Mouse (Mus musculus) ES-Bruce4 (cell line): ENCODE measurements around the gene H2-M10.5.
A peak's percentile ranks its signal among the peaks of the same experiment; 100 is the strongest.
"Not testable (repeated sequence)": the region's sequence is repeated elsewhere in the genome, so short reads cannot be mapped to it uniquely, and the experiment has no call there.

Experiments used
- CTCF ChIP-seq: IDR thresholded peaks from one replicate; pipeline ENCODE4 v1.8.1; 2011; ENCODE audit warnings: low read depth, low read length
- EP300 ChIP-seq: IDR thresholded peaks from 2 replicates; pipeline ENCODE4 v1.6.1; 2011; ENCODE audit warnings: low read depth, low read length; ENCODE audit not compliant: insufficient read depth
- POLR2A ChIP-seq: IDR thresholded peaks from one replicate; pipeline ENCODE4 v1.8.1; 2011; ENCODE audit warnings: low read length; ENCODE audit not compliant: insufficient read depth

- peak; percentile 22 for TF ChIP-seq CTCF
- not testable (repeated sequence) for TF ChIP-seq POLR2A, EP300
Measured at GRCm38 (mm10) chr17:36786483-36786886, 13.8 kb downstream of the H2-M10.5 start.
